Mouse (Mus musculus): Measurements from ENCODE around the gene Sgce. TPM values are rescaled to one million over a fixed set of nuclear protein-coding genes. Genes with fewer than 3 reads are reported as not detected.

The Sgce gene
- polyA plus RNA-seq, 1 experiment = 7.1 TPM

- H3K27ac ChIP-seq (ENCODE audit: control insufficient read depth, insufficient read depth, low read depth, low read length, poor library complexity) = no peak overlapping the region
- TF ChIP-seq CTCF (IDR thresholded peaks at IDR 0.05; ENCODE audit: control insufficient read depth, insufficient read depth, low read length) (no peak), POLR2A (IDR thresholded peaks at IDR 0.05; ENCODE audit: borderline replicate concordance, control insufficient read depth, low read depth, low read length) (no peak)
- H3K4me3 ChIP-seq (replicated peaks; ENCODE audit: control insufficient read depth, low read depth, low read length) = no peak overlapping the region
- no peaks in the 10 kb centered on the region for H3K4me1 ChIP-seq (ENCODE audit: control insufficient read depth, insufficient read depth, low read length)
- 84% methylated on average over 2 of the region's 2 CpGs for WGBS
Observed at GRCm38 (mm10) chr6:4716171-4716570, 30.8 kb downstream of the Sgce start.

GRCm38 (mm10) chr6:4708971-4709370, 38.0 kb downstream of the Sgce start:
- WGBS = 77% methylated on average over 1 of the region's 1 CpGs
- no peak overlapping the region for H3K4me3 ChIP-seq (replicated peaks; ENCODE audit: control insufficient read depth, low read depth, low read length)
- TF ChIP-seq CTCF (IDR thresholded peaks at IDR 0.05; ENCODE audit: control insufficient read depth, insufficient read depth, low read length) = no peak
- no peak for TF ChIP-seq POLR2A (IDR thresholded peaks at IDR 0.05; ENCODE audit: borderline replicate concordance, control insufficient read depth, low read depth, low read length)
- H3K4me1 ChIP-seq (ENCODE audit: control insufficient read depth, insufficient read depth, low read length) = no peaks in the 10 kb centered on the region
- H3K27ac ChIP-seq (ENCODE audit: control insufficient read depth, insufficient read depth, low read depth, low read length, poor library complexity) = no peak overlapping the region

GRCm38 (mm10) chr6:4706415-4706814, 40.6 kb downstream of the Sgce start:
- TF ChIP-seq CTCF (IDR thresholded peaks at IDR 0.05; ENCODE audit: control insufficient read depth, insufficient read depth, low read length) = no peak
- TF ChIP-seq POLR2A (IDR thresholded peaks at IDR 0.05; ENCODE audit: borderline replicate concordance, control insufficient read depth, low read depth, low read length) = no peak
- no peak overlapping the region for H3K4me3 ChIP-seq (replicated peaks; ENCODE audit: control insufficient read depth, low read depth, low read length)
- 20% methylated on average over 5 of the region's 5 CpGs for WGBS
- no peak overlapping the region for H3K27ac ChIP-seq (ENCODE audit: control insufficient read depth, insufficient read depth, low read depth, low read length, poor library complexity)
- no peaks in the 10 kb centered on the region for H3K4me1 ChIP-seq (ENCODE audit: control insufficient read depth, insufficient read depth, low read length)

- WGBS = 81% methylated on average over 7 of the region's 7 CpGs
- Histone ChIP-seq H3K4me3 (replicated peaks; ENCODE audit: control insufficient read depth, low read depth, low read length) (no peak overlapping the region), H3K27ac (ENCODE audit: control insufficient read depth, insufficient read depth, low read depth, low read length, poor library complexity) (no peak overlapping the region), H3K4me1 (ENCODE audit: control insufficient read depth, insufficient read depth, low read length) (no peaks in the 10 kb centered on the region)
- TF ChIP-seq CTCF (IDR thresholded peaks at IDR 0.05; ENCODE audit: control insufficient read depth, insufficient read depth, low read length) (no peak), POLR2A (IDR thresholded peaks at IDR 0.05; ENCODE audit: borderline replicate concordance, control insufficient read depth, low read depth, low read length) (no peak)
Observed at GRCm38 (mm10) chr6:4703908-4704307, 43.1 kb downstream of the Sgce start.

- Histone ChIP-seq H3K4me3 (replicated peaks; ENCODE audit: control insufficient read depth, low read depth, low read length) (no peak overlapping the region), H3K27ac (ENCODE audit: control insufficient read depth, insufficient read depth, low read depth, low read length, poor library complexity) (no peak overlapping the region), H3K4me1 (ENCODE audit: control insufficient read depth, insufficient read depth, low read length) (no peaks in the 10 kb centered on the region)
- TF ChIP-seq POLR2A (IDR thresholded peaks at IDR 0.05; ENCODE audit: borderline replicate concordance, control insufficient read depth, low read depth, low read length) (no peak), CTCF (IDR thresholded peaks at IDR 0.05; ENCODE audit: control insufficient read depth, insufficient read depth, low read length) (no peak)
- 81% methylated on average over 8 of the region's 8 CpGs for WGBS
Observed at GRCm38 (mm10) chr6:4701641-4702040, 45.4 kb downstream of the Sgce start.

GRCm38 (mm10) chr6:4695778-4696177, 51.2 kb downstream of the Sgce start:
- TF ChIP-seq CTCF (IDR thresholded peaks at IDR 0.05; ENCODE audit: control insufficient read depth, insufficient read depth, low read length) (no peak), POLR2A (IDR thresholded peaks at IDR 0.05; ENCODE audit: borderline replicate concordance, control insufficient read depth, low read depth, low read length) (no peak)
- Histone ChIP-seq H3K4me3 (replicated peaks; ENCODE audit: control insufficient read depth, low read depth, low read length) (no peak overlapping the region), H3K27ac (ENCODE audit: control insufficient read depth, insufficient read depth, low read depth, low read length, poor library complexity) (no peak overlapping the region), H3K4me1 (ENCODE audit: control insufficient read depth, insufficient read depth, low read length) (no peaks in the 10 kb centered on the region)
- 85% methylated on average over 3 of the region's 3 CpGs for whole genome bisulfite sequencing

GRCm38 (mm10) chr6:4694672-4695231, 52.3 kb downstream of the Sgce start:
- 67% methylated on average over 8 of the region's 8 CpGs for WGBS

GRCm38 (mm10) chr6:4693544-4693943, 53.5 kb downstream of the Sgce start:
- WGBS = 80% methylated on average over 10 of the region's 10 CpGs
- no peak overlapping the region for H3K27ac ChIP-seq (ENCODE audit: control insufficient read depth, insufficient read depth, low read depth, low read length, poor library complexity)
- H3K4me3 ChIP-seq (replicated peaks; ENCODE audit: control insufficient read depth, low read depth, low read length) = no peak overlapping the region
- TF ChIP-seq POLR2A (IDR thresholded peaks at IDR 0.05; ENCODE audit: borderline replicate concordance, control insufficient read depth, low read depth, low read length) (no peak), CTCF (IDR thresholded peaks at IDR 0.05; ENCODE audit: control insufficient read depth, insufficient read depth, low read length) (no peak)
- no peaks in the 10 kb centered on the region for H3K4me1 ChIP-seq (ENCODE audit: control insufficient read depth, insufficient read depth, low read length)

More at GRCm38 (mm10) chr6:4694672-4695231, 52.3 kb downstream of the Sgce start:
- Histone ChIP-seq H3K4me3 (replicated peaks; ENCODE audit: control insufficient read depth, low read depth, low read length) (no peak overlapping the region), H3K27ac (ENCODE audit: control insufficient read depth, insufficient read depth, low read depth, low read length, poor library complexity) (no peak overlapping the region), H3K4me1 (ENCODE audit: control insufficient read depth, insufficient read depth, low read length) (no peaks in the 10 kb centered on the region)
- TF ChIP-seq CTCF (IDR thresholded peaks at IDR 0.05; ENCODE audit: control insufficient read depth, insufficient read depth, low read length) (no peak), POLR2A (IDR thresholded peaks at IDR 0.05; ENCODE audit: borderline replicate concordance, control insufficient read depth, low read depth, low read length) (no peak)

GRCm38 (mm10) chr6:4690438-4690837, 56.6 kb downstream of the Sgce start:
- Histone ChIP-seq H3K4me3 (replicated peaks; ENCODE audit: control insufficient read depth, low read depth, low read length) (no peak overlapping the region), H3K4me1 (ENCODE audit: control insufficient read depth, insufficient read depth, low read length) (no peaks in the 10 kb centered on the region), H3K27ac (ENCODE audit: control insufficient read depth, insufficient read depth, low read depth, low read length, poor library complexity) (no peak overlapping the region)
- 89% methylated on average over 4 of the region's 4 CpGs for WGBS
- TF ChIP-seq POLR2A (IDR thresholded peaks at IDR 0.05; ENCODE audit: borderline replicate concordance, control insufficient read depth, low read depth, low read length) (no peak), CTCF (IDR thresholded peaks at IDR 0.05; ENCODE audit: control insufficient read depth, insufficient read depth, low read length) (no peak)
